Mouse (Mus musculus): ENCODE results near the gene Bdh1.

DNA sequence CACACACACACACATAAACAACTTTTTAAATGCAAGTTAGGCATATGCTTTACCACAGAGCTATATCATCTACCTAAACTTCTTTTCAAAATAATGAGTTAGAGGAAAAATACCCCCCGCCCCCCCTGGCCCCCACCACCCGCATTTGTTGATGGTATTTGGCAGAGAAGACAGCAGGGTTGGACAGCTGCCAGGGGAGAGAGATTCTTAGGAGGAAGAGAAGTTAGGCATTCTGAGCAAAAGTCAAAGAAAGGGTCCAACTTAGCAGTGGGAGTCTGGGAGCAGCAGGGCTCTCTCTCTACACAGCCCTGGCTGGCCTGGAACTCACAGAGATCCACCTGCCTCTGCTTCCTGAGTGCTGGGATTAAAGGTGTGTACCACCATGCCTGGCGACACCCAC lies 3.4 kb upstream of the Bdh1 start:
- no peak for TF ChIP-seq CTCF (IDR thresholded peaks at IDR 0.05; ENCODE audit: low read depth)
- TF ChIP-seq EP300 (IDR thresholded peaks at IDR 0.05; ENCODE audit: low read depth), result no peak

All from liver, embryonic 14.5 days (tissue).